Mouse (Mus musculus) lung, embryonic 14.5 days (tissue): Measurements from ENCODE around the gene Nudt19. TPM values are rescaled to one million over a fixed set of nuclear protein-coding genes. Genes with fewer than 3 reads are reported as not detected.
"Not testable (repeated sequence)": the region's sequence is repeated elsewhere in the genome, so short reads cannot be mapped to it uniquely, and the experiment has no call there.

ENCODE experiments used
- ATAC-seq: fragments of 200-750 bp; cut with Nextera tagmentation; 2 replicates; pipeline ENCODE4 v1.8.0; 2017; ENCODE audit warnings: mild to moderate bottlenecking, moderate TSS enrichment, moderate library complexity; ENCODE audit not compliant: insufficient read depth
- DNase-seq: peaks from one replicate; pipeline ENCODE4 v3.0.0-alpha.2; 2015
- H3K27ac ChIP-seq: fragments of 300-500 bp; sonication (generic); 2 replicates; pipeline ENCODE4 v1.5.1; 2014; ENCODE audit warnings: low read depth, mild to moderate bottlenecking, moderate library complexity
- H3K27me3 ChIP-seq: fragments of 300-500 bp; sonication (generic); 2 replicates; pipeline ENCODE4 v1.6.1; 2014; ENCODE audit warnings: low read length, control low read depth; ENCODE audit not compliant: insufficient read depth
- H3K36me3 ChIP-seq: fragments of 300-500 bp; sonication (generic); 2 replicates; pipeline ENCODE4 v1.6.1; 2014; ENCODE audit warnings: control low read depth; ENCODE audit not compliant: insufficient read depth
- H3K4me1 ChIP-seq: fragments of 300-500 bp; sonication (generic); 2 replicates; pipeline ENCODE4 v1.6.1; 2014; ENCODE audit warnings: antibody characterized with exemption, control low read depth; ENCODE audit not compliant: insufficient read depth
- H3K4me2 ChIP-seq: fragments of 300-500 bp; sonication (generic); 2 replicates; pipeline ENCODE4 v1.6.1; 2014; ENCODE audit warnings: mild to moderate bottlenecking
- H3K4me3 ChIP-seq: fragments of 300-500 bp; sonication (generic); 2 replicates; pipeline ENCODE4 v1.5.1; 2014; ENCODE audit warnings: low read depth, low read length
- H3K9ac ChIP-seq: fragments of 300-500 bp; sonication (generic); 2 replicates; pipeline ENCODE4 v1.6.1; 2014
- H3K9me3 ChIP-seq: fragments of 300-500 bp; sonication (generic); 2 replicates; pipeline ENCODE4 v1.6.1; 2016; ENCODE audit warnings: low read depth, low read length, control low read depth
- CTCF ChIP-seq: IDR thresholded peaks from 2 replicates; pipeline ENCODE4 v1.5.1; 2016; ENCODE audit warnings: antibody characterized with exemption, low read depth
- WGBS: fragments of 180-500 bp; shearing (Covaris S2); extraction: QIAGEN DNeasy Blood & Tissue Kit; methylation state at CpG from one replicate; pipeline ENCODE4 v1.1.7; 2014; 5-methylcytosine and 5-hydroxymethylcytosine counted together
- polyA plus RNA-seq: library from polyadenylated mRNA; unstranded; fragments of >200 nt; fragmentation: Nextera tagmentation; extraction: Ambion mirVana; gene quantifications from 2 replicates; pipeline ENCODE4 v1.2.1, GENCODE M21; 2014

The Nudt19 gene
- polyA plus RNA-seq, 1 experiment from 2014 or later, result 54.9 TPM

- H3K4me2 ChIP-seq, result peak overlapping the region; percentile 100
- DNase-seq, result no peak
- ATAC-seq, result no peak
- H3K9me3 ChIP-seq, result no peaks in the 10 kb centered on the region
- H3K9ac ChIP-seq, result peak overlapping the region; percentile 49; the same call in 1 of the 2 replicates
- 4% methylated on average over 36 of the region's 36 CpGs for WGBS
- peaks cover 9% of the 10 kb centered on the region for H3K4me1 ChIP-seq
- no peaks in the 10 kb centered on the region for H3K36me3 ChIP-seq
- H3K27me3 ChIP-seq, result peaks cover 22% of the 10 kb centered on the region
- no peak overlapping the region for H3K27ac ChIP-seq
- TF ChIP-seq CTCF, result no peak
- H3K4me3 ChIP-seq, result peak overlapping the region; percentile 85
Observed at GRCm38 (mm10) chr7:35584068-35584785, 28.1 kb upstream of the Nudt19 start.

GRCm38 (mm10) chr7:35583476-35584025 is 27.4 kb upstream of the Nudt19 start:
- ATAC-seq (no peak), DNase-seq (no peak)
- TF ChIP-seq CTCF, result no peak

DNA sequence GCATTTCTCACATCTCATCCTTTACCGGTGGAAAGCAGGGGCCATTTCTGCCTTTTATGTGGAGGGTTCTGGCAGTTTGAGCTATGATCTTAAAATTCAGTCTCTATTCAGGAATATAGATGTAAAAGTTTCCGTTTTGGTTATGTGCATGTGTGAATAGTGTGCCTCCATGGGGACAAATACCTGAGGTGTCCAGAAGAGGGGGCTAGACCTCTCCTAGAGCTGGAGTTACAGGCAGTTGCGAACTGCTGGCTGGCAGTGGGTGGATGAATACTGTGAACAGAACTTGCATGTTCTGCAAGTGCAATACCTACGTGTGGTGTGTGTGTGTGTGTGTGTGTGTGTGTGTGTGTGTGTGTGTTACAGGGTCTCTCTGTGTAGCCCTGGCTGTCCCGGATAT is 26.6 kb upstream of the Nudt19 start:
- peak; percentile 31 for TF ChIP-seq CTCF
- DNase-seq (peak; percentile 21), ATAC-seq (no peak)
- Histone ChIP-seq H3K9ac (no peak overlapping the region), H3K27ac (no peak overlapping the region), H3K36me3 (no peaks in the 10 kb centered on the region), H3K4me2 (no peak overlapping the region), H3K4me1 (peaks cover 4% of the 10 kb centered on the region; the same call in 1 of the 2 replicates), H3K9me3 (no peaks in the 10 kb centered on the region), H3K4me3 (no peak overlapping the region), H3K27me3 (peaks cover 22% of the 10 kb centered on the region)
- WGBS, result 57% methylated on average over 5 of the region's 5 CpGs

More at GRCm38 (mm10) chr7:35583476-35584025, 27.4 kb upstream of the Nudt19 start:
- Histone ChIP-seq H3K9ac (no peak overlapping the region), H3K27ac (no peak overlapping the region), H3K9me3 (no peaks in the 10 kb centered on the region), H3K4me2 (no peak overlapping the region; the same call in 1 of the 2 replicates), H3K4me3 (no peak overlapping the region), H3K4me1 (peaks cover 9% of the 10 kb centered on the region), H3K36me3 (no peaks in the 10 kb centered on the region), H3K27me3 (peaks cover 22% of the 10 kb centered on the region)
- 7% methylated on average over 11 of the region's 11 CpGs for WGBS

DNA sequence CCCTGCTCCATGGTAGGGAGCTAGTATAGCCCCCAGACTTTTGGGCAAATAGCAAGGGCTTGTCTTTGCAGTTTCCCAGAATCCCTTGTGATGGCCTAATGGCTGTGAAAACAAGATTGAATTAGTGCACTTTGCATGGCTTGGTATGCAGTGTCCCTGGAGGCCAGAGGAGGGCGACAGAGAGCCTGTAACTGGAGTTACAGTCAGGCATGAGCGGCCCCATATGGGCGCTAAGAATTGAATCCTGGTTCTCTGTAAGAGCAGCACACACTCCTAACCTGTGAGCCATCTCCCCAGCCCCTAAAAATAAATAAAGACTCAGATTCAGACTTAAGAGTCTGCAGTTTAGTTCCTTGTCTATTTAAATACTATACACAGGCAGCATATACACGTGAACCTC is 23.7 kb upstream of the Nudt19 start:
- H3K27ac ChIP-seq, result no peak overlapping the region
- DNase-seq (peak; percentile 66), ATAC-seq (no peak)
- no peak overlapping the region for H3K4me2 ChIP-seq
- H3K4me1 ChIP-seq, result no peaks in the 10 kb centered on the region; the same call in 1 of the 2 replicates
- 23% methylated on average over 4 of the region's 4 CpGs for WGBS
- no peak overlapping the region for H3K4me3 ChIP-seq
- peaks cover 18% of the 10 kb centered on the region for H3K27me3 ChIP-seq
- H3K36me3 ChIP-seq, result no peaks in the 10 kb centered on the region
- no peak overlapping the region for H3K9ac ChIP-seq
- TF ChIP-seq CTCF, result peak; percentile 72
- no peaks in the 10 kb centered on the region for H3K9me3 ChIP-seq

- not testable (repeated sequence) for H3K4me1 ChIP-seq, H3K27me3 ChIP-seq, H3K4me3 ChIP-seq, H3K9me3 ChIP-seq, H3K27ac ChIP-seq, H3K9ac ChIP-seq, ATAC-seq, DNase-seq, H3K36me3 ChIP-seq, H3K4me2 ChIP-seq
- 25% methylated on average over 6 of the region's 6 CpGs for WGBS
- TF ChIP-seq CTCF, result peak; percentile 47
Observed at GRCm38 (mm10) chr7:35570883-35571282, 14.8 kb upstream of the Nudt19 start.

DNA sequence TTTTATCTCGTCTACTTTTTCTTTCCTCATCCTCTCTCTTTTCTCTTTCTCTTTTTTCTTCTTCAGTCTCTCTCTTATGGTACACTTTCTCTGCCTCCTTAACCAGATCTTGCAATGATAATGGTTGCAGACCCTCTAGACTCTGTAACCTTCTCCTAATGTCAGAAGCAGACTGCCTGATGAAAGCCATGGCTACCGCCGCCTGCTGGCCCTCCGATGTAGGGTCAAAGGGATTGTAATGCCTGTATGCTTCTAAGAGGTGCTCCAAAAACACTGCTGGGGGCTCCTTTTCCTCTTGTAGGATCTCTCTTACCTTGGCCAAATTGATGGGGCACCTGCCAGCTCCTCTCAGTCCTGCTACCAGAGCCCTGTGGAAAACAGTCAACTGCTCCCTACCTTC is 13.6 kb upstream of the Nudt19 start:
- ATAC-seq, H3K27ac ChIP-seq, H3K27me3 ChIP-seq, DNase-seq, H3K9ac ChIP-seq, H3K4me2 ChIP-seq, H3K36me3 ChIP-seq, H3K4me1 ChIP-seq, H3K9me3 ChIP-seq, H3K4me3 ChIP-seq: not testable (repeated sequence)
- WGBS, result 86% methylated on average over 4 of the region's 4 CpGs

- H3K27ac ChIP-seq, ATAC-seq, H3K9ac ChIP-seq, H3K4me3 ChIP-seq, H3K27me3 ChIP-seq, H3K9me3 ChIP-seq, H3K4me2 ChIP-seq, DNase-seq, H3K4me1 ChIP-seq, H3K36me3 ChIP-seq: not testable (repeated sequence)
- 65% methylated on average over 13 of the region's 13 CpGs for whole genome bisulfite sequencing
Observed at GRCm38 (mm10) chr7:35565965-35566364, 9.9 kb upstream of the Nudt19 start.

GRCm38 (mm10) chr7:35564872-35565271 is 8.8 kb upstream of the Nudt19 start:
- ATAC-seq, DNase-seq, H3K4me1 ChIP-seq, H3K9me3 ChIP-seq, H3K4me3 ChIP-seq, H3K36me3 ChIP-seq, H3K9ac ChIP-seq, H3K4me2 ChIP-seq, H3K27ac ChIP-seq, H3K27me3 ChIP-seq: not testable (repeated sequence)
- 74% methylated on average over 10 of the region's 10 CpGs for WGBS
